Mouse (Mus musculus) T-helper 2 cell (primary cell): Measurements from ENCODE around the gene Ddx47.

Experiments used
- in situ Hi-C: fragments of 300-600 bp; cut with MboI, MseI; formaldehyde crosslinking; loops from one replicate; pipeline ENCODE4 v1.15.1; 2025; ENCODE audit warnings: high pct_unique_total_duplicates

Gene Ddx47

DNA sequence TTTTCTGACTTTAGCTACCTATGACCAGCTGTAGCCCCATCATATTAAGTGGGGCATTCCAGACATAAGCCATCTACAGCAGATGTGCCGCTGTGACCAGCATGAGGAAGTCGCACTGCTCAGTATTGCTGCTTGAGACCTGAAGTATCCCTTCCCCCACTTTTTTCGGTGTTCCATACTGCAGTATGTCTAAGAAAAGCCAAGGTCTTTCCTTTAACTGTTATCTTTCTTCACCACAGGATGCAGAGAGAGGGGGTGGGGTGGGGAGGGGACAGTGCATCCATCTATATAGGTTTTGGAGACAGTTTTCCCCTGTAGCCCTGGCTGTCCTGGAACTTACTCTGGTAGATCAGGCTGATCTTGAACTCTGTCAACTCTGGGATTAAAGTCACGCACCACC lies 5.0 kb upstream of the Ddx47 start:
- in situ Hi-C loops, result no loop called here

- in situ Hi-C loops, result no loop called here
Measured at GRCm38 (mm10) chr6:135011734-135012116, 313 bp downstream of the Ddx47 start.

GRCm38 (mm10) chr6:135017211-135017610 lies 5.8 kb downstream of the Ddx47 start:
- in situ Hi-C loops, result no loop called here

DNA sequence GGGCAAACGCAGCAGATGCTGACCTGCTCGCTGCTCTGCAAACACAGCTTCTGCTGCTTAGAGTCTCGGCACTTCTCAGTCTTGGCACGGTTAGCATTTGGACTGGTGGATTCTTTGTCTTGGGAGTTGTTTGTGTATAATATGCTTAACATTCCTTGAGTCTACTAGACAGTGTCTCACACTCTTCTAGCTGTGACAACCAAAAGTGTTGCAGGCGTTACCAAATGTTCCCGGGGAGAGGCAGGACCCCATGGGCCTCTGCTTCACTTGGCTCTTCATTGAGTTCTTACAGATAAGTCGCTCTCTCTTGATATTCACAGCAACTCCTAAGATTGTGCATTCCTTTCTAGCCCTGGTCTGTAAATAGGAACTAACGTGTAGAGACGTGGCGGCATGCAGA lies 8.2 kb downstream of the Ddx47 start:
- in situ Hi-C loops, result no loop called here

- in situ Hi-C loops, result no loop called here
Measured at GRCm38 (mm10) chr6:135021633-135022032, 10.2 kb downstream of the Ddx47 start.

- in situ Hi-C loops, result no loop called here
Measured at GRCm38 (mm10) chr6:135023379-135023778, 12.0 kb downstream of the Ddx47 start.

DNA sequence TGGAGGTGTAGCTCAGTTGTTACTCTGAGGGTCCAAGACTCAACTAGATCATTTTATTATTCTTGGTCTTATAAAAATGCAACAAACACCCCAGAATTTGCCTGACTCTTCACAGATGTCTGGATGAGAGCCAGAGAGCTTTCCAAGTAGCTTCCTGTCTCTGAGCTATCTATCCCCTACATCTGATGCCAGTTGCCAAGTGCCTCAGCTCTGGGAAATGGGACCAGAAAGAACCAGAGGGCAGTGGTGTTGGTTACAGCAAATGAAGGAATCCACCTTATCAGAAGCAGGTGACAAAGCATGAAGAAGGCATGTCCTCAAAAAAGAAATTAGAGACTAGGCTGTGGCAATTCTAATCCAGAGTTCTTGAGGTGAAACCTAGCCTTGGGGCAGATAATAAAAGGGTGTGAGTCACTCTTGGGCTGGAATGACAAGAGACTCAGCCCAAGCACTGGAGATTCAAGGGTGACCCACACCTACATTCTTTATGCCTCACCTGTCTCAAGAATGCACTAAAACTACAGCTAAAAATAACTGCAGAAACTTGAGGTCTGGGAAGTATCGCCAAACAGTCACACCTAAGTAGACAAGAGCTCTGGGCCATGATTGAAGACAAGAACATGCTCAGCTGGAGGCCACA lies 13.5 kb downstream of the Ddx47 start:
- in situ Hi-C loops, result no loop called here

DNA sequence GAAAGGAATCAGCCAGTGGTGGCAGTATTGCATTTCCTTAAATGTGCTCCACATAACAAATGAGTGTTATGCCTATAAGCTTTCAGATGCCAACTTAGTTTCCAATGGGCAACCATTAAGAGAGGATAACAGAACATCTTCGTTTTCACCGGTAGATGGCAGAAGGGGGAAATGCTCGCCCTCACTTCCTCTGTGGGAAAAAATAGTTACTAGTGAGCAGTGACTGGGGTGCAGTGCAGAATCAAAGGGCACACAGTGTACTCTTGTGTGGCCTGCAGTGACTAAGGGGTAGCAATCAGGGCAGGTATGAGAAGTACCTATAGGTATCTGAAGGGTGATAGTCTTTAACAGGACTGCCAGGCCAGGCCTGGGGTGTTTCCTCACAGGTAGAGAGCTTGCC lies 14.8 kb downstream of the Ddx47 start:
- in situ Hi-C loops, result no loop called here

DNA sequence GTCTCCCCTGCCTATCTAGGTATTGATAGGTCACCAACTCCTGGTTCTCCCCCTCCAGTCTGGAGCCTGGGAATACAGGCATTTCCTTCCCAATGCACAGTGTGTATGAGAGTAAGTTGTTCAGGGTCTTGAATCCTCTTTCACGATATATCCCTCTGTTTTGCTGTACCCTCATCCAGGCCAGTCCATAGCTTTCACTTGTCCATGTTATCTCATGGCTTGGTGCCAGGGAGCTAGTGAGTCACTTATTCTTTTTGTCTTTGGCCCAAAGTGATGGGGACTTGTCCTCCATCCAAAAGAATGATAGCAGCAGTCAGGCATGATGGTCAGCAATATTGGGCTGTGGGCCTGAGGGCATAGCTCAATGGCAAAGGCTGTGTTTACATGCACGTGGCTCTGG lies 15.3 kb downstream of the Ddx47 start:
- in situ Hi-C loops, result no loop called here

DNA sequence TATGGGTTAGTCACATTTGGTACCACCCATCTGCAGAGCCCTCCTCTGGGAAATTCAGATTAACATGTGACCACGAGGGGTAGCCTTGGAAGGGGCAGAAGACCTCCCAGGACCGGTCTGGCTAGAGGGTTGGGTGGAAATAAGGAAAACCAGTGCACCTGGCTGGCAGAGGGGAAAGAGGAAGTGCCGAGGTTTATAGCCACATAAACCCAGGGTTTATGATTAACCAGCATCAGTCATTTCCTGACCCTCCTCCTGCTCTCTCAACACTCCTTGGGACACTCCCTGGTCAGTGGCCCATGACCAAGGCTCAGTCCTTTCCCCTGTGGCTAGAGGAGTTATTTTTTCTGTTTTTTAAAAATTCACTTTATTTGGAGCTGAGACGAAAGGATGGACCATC lies 17.8 kb downstream of the Ddx47 start:
- in situ Hi-C loops, result no loop called here

GRCm38 (mm10) chr6:135038674-135039073 lies 27.3 kb downstream of the Ddx47 start:
- in situ Hi-C loops, result no loop called here

DNA sequence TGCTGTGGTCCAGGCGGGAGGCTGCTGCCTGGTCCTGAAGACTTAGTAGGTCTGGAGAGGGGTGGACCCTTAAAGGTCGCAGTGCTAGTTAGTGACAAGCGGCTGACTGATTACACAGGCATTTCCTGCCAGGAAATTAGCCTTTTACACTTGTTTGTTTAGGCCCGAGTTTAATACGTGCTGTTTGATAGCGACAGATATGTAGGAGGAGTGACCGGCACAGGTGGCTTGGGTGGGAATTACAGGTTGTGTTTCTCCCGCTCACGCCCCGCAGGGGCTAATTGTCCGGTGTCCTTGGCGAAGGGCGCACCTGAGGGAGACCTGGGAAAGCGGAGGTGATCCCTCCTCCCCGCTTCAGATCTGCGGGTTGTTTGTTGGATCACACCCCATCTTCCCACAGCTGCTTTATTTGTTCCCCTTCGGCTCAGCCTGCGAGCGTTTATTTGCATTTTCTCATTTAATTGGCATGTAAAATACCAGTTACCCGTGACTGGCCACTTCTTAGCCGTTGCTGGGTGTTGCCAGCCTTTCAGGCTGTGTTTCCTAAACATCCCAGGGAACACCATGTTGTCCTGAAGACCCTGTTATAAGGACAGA lies 29.0 kb downstream of the Ddx47 start:
- in situ Hi-C loops, result no loop called here

GRCm38 (mm10) chr6:135041930-135042329 lies 30.5 kb downstream of the Ddx47 start:
- in situ Hi-C loops, result no loop called here

GRCm38 (mm10) chr6:135047276-135047675 lies 35.9 kb downstream of the Ddx47 start:
- in situ Hi-C loops, result no loop called here

- in situ Hi-C loops, result no loop called here
Measured at GRCm38 (mm10) chr6:135048509-135048908, 37.1 kb downstream of the Ddx47 start.

DNA sequence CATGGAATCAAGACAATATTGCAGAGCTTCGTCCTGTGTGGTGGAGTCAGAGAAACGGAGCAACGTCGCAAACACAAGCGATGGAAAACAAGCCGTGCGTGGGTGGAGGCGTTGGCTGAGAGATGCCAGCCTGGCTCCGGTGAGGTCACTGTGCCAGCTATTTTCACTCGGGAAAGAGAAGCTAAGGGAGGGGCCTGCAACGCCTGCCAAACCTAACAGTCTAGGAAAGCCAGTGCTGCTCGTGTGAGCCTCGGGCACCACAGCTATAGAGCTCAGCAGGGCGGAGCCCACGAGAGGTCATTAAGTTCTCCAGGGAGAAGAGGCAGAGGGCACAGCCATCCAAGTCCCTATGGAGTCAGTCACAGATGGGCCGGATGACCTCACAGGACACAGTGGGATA lies 37.5 kb downstream of the Ddx47 start:
- in situ Hi-C loops, result no loop called here

DNA sequence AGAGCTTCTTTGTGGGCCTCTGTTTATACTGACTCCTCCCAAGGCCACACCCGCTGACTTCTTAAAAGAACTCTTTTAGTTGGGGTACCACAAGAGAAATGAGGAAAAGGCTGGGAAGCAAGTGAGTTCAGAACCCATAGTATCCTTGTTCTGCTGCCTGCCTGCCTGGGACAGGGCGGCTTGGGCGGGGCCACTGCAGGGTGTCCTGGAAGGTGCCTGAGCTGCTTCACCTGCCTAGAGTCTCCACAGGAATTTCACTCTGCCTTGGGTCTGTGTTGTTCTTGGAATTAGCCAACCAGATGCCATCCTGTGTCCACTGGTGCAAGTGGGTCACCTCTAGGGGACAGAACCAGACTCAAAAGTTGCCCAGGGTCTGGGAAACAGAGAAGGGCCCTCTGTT lies 42.4 kb downstream of the Ddx47 start:
- in situ Hi-C loops, result no loop called here

- in situ Hi-C loops, result no loop called here
Measured at GRCm38 (mm10) chr6:135055882-135056281, 44.5 kb downstream of the Ddx47 start.

DNA sequence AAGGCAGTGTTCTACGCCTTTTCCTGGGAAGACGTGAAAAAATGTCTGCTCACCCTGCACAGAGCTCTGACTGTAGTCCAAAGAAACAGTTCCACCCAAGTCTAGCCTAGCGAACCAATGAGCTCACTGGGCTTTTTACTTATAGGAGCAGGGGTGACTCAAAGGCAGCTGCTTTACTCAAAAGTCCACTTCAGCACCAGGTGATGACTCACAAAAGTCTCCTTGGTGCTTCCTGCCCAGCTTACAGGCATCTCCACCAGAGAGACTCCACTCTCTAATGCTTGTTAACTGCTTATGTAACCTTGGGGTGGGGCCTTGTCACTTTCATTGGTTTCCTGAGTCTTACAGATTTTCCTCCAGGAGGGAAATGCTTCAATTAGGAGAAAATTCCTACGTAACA lies 49.3 kb downstream of the Ddx47 start:
- in situ Hi-C loops, result no loop called here

GRCm38 (mm10) chr6:135064621-135065020 lies 53.2 kb downstream of the Ddx47 start:
- in situ Hi-C loops, result no loop called here

DNA sequence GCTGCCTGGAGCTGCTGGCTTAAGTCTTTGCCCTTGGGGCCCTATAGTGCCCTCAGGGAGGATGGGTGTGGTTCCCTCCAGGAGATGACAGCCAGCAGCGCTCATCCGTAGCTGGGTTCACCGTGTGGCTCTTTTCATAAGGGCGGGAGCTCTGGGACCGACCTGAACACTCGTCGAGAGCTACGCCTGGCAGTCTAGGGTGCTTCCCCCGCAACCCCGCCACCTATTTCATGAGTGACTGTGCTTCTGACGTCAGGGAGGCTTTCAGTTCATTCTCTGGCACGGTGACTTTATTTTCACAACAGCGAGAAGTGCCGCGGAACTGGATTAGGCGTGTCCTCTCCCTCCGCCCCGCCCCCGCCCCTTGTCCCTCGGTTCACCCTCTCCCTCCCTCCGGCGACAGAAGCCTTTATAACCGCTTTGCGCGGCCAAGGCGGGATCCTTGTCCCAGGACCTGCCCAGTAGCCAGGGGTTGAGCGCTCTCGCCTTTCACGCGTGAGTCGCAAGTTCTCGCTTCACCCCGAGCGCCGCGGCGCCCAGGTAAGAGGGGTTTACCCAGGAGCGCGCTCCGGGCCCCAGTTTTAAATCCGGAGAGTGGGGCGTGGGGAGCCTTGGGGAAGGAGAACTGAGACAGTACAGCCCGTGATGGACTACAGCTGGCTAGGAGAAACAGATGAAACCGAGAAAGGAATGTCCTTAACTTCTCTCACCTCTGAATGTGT lies 54.0 kb downstream of the Ddx47 start, which contains the start of gene Gprc5a:
Gene Gprc5a (plus strand): TSS at position 416 of the 722 bp plus-strand sequence.
- in situ Hi-C loops, result no loop called here

DNA sequence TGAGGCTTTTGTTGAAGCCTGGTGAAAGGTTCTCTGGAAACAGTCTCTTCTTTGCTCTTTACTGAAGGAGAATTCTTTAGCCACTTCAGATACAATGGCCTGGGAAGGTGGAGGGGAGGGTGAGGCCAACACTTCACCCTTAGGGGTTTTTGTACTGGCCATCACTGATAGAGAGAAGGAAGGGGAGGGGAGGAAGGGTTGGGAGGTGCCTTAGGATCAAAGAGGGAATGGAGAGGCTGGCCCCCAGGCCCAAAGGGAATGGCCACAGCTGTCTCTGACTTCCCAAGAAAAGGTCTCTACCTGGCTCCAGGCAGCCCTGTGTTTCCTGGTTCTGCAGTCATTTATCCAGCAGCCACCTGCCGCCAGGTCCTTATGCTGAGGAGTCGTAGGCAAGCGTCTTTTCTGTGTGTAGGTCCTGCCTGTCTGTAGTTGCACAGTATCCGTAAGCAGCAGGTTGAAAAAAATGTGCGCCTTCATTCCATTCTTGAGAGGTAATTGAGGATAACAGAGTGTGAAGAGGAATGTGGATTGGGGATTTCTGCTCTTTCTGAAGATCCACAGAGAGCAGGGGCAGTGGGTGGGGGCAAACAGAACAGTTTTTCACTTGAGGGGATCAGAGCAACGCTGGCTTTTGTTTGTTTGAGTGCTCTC lies 55.5 kb downstream of the Ddx47 start:
- in situ Hi-C loops, result no loop called here

- in situ Hi-C loops, result no loop called here
Measured at GRCm38 (mm10) chr6:135068221-135068620, 56.8 kb downstream of the Ddx47 start.
